Mouse (Mus musculus): ENCODE data around the gene Pld5.
"Not testable (repeated sequence)": the region's sequence is repeated elsewhere in the genome, so short reads cannot be mapped to it uniquely, and the experiment has no call there.

The Pld5 gene

GRCm38 (mm10) chr1:176046375-176046774, 228.7 kb downstream of the Pld5 start:
- DNase-seq (ENCODE audit: low read depth, low spot score) = no peak

DNA sequence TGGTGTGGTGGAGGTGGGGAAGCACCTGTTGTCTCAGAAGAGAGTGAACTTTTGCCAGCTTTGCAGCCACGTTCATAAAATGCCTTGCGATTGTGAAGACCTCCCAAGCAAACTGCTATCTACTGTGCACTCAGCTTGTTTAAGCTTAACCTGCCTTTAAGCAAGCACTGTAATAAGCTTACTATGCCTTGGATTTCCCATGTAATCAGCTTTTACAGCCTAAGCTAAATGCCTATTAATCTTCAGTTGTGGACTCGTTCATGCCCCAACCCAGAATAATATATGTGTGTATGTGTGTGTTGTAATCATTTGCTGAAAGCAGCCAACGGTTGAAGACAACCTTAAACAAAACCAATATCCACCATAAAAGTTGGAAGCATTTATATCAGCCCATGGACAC, 232.1 kb downstream of the Pld5 start:
- no peak for DNase-seq (ENCODE audit: low read depth, low spot score)

DNA sequence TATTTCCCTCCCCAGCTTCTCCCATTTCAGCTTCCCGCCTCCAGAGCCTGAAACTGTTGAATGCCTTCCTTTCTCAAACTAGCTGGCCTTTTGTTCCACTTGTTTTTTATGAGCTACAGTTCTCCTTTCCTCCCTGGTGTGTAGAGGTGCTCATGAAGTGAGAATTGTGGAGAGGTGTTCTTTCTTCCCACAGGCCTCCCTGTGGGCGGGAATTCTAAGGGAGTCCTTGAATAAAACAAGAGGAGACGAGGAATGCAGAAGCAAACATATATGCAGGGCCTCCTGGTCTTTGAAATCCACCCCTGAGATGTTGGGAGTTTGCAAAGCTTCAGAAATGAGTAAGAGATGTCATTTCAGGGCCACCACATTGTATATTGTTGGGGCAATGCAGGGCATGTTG, 235.2 kb downstream of the Pld5 start:
- DNase-seq (ENCODE audit: low read depth, low spot score) = no peak

- DNase-seq (ENCODE audit: low read depth, low spot score) = no peak
Measured at GRCm38 (mm10) chr1:176036028-176036427, 239.1 kb downstream of the Pld5 start.

GRCm38 (mm10) chr1:176034699-176035098, 240.4 kb downstream of the Pld5 start:
- DNase-seq (ENCODE audit: low read depth, low spot score) = no peak

DNA sequence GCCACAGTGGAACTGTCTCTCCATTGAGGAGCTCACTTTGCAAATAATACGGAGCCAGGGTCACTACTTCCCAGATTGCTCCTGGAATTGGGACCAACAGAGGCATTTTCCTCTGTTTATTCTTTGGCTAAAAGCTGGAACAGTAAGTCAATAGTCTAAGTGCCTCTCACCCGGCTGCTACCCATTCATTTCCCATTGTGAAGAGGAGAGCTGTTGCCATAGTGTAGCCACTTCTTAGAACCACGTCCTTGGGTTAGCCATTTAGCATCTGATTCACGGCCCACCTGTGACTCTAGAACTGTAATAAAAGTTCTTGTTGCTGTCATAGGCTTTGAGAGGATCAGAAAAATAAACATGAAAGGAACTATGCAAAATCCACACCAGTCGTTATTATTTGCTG, 241.4 kb downstream of the Pld5 start:
- no peak for DNase-seq (ENCODE audit: low read depth, low spot score)

- DNase-seq (ENCODE audit: low read depth, low spot score) = no peak
Measured at GRCm38 (mm10) chr1:176029063-176029462, 246.0 kb downstream of the Pld5 start.

GRCm38 (mm10) chr1:176028397-176028796, 246.7 kb downstream of the Pld5 start:
- no peak for DNase-seq (ENCODE audit: low read depth, low spot score)

DNA sequence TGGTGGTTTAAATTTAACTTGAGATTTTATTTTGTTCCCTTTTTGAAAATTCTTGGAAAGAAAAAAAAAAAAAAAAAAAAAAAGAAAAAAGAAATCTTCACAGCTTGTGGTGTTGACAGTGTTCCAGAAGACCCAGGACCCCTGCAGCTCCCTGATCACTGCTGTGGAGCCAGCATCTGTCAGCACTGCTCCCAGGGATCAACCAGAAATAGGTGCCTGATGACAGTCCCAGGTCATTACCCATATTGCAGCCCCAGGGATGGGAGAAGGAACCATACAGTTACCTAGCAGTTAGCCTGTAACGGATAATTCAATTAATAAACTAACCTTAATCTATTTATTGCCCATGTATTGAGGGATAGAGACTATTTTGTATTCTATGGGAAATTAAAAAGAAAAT, 250.6 kb downstream of the Pld5 start:
- no peak for DNase-seq (ENCODE audit: low read depth, low spot score)

DNA sequence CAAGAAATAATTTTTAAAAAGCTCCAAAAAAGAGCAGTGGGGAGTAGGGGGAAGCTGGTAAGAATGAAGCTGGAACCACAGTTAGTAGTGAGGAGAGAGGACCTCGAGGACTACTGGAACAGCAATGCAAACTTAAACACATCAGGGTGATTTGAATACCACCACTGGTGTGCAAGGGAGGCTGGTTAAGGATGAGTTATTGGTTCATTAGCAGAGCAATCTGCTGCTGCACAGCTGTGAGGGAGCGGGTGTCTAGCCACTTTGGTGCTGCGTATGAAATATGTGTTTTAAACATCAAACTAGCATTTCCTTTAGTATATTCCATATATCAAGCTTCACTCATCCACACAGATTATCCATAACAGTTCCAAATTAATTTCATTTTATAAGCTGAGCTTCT, 256.6 kb downstream of the Pld5 start:
- no peak for DNase-seq (ENCODE audit: low read depth, low spot score)

DNA sequence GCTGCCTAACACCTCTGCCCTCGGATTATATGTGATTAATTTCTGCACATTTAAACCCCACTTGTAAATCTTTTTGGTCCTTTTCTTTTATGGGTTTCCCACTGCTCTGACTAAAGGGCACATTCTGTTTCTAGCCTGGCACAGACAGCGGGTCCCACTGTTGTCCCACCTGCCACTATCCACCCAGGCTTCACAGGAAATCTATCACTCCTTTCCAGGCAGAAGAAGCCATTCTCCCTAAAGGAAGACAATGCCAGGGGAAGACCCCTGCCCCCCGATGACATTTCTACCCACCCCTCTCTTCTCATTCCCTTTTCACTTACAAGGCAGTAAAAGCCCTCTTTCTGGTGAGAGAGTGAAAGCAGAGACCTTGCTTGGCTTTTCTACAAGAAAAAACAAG, 259.0 kb downstream of the Pld5 start:
- no peak for DNase-seq (ENCODE audit: low read depth, low spot score)

DNA sequence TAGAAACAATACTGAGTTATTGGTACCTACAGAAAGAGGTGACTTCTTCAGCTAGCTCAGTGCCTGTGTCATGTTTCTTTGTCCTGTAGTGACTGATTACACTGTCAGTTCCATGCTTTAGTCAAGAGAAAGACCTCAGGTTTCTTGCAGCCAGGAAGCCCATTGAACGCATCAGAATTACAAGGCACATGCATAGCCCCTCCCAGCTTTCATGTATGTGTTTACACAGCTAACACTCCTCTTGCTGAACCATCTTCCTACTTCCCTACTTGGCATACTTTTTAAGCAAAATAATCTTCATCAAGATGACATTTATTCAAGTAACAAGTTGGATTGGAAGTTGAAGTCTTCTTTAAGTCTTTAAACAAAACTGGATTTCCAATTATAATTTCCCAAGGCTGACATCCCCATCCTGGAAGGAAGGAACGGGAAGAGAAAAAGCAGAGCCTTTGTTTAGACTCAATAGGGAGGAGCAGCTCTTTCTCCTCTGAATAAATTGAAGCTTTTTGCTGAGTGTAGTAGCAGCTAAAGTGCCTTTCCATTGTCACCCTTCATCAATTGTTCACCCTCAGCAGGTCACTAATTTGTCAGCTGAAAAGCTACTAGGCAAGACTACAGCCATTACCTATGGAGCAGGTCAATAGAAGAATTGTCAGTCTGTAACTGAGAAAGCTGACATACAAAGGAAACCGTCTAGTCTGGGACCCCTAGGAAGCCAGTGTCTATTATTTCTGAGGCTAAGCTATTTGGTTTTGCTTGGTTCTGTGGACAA, 261.4 kb downstream of the Pld5 start:
- peak; percentile 32 for DNase-seq (ENCODE audit: low read depth, low spot score)

GRCm38 (mm10) chr1:176011535-176011934, 263.6 kb downstream of the Pld5 start:
- DNase-seq (ENCODE audit: low read depth, low spot score) = no peak

DNA sequence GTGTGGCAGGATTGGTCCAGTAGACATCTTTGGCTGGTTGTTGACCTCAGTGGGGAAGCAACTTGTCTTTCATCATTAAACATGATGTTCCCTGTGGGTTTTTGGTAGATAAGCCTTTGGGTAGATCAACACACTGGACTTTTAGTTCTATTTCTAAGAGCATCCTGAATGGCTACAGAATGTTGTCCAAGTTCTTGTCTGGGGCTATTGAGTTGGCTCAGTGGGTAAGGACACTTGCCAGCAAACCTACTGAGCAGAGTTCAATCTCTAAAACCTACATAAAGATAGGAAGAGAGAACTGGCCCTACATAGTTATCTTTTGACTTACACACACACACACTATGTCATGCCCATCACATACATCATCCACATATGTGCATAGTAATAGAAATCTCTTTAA, 264.0 kb downstream of the Pld5 start:
- no peak for DNase-seq (ENCODE audit: low read depth, low spot score)

- no peak for DNase-seq (ENCODE audit: low read depth, low spot score)
Measured at GRCm38 (mm10) chr1:176008411-176008810, 266.7 kb downstream of the Pld5 start.

DNA sequence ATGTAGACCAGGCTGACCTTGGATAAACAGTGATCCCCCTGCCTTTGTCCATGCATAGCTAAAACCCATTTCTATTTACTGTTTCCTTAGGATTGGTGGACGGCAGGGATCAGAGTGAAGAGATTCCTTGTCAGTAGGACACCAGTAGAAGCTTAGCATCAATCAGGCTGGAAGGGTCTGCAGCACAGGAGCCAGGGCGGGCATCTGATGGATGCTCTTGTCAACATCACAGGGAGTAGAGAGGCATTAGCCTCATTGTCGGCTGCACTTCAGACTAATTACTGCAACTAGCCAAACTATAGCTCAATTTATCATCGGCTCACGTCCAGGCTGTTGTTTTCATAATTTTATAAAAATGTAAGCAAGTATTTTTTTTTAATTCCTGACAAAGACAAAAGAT, 274.5 kb downstream of the Pld5 start:
- no peak for DNase-seq (ENCODE audit: low read depth, low spot score)

GRCm38 (mm10) chr1:175997076-175997651, 277.9 kb downstream of the Pld5 start:
- no peak for DNase-seq (ENCODE audit: low read depth, low spot score)

- no peak for DNase-seq (ENCODE audit: low read depth, low spot score)
Measured at GRCm38 (mm10) chr1:175988912-175989311, 286.2 kb downstream of the Pld5 start.

DNA sequence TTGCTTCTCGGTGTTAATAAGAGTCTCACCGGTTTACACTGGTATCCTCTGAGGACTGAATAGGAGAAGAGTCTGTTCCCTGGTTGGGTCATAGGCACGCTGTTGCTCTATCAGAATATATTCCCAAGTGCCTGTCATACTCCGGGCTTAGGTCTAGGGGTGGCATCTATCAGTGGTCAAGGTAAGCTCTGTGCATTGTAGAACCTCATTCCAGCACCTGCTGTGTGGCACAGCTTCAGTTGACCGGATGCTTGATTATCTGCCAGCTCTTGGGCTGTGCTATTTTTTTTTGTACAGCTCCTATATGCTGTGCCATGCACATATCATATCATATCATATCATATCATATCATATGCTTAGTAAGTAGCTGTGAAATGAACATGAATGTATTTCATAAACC, 286.7 kb downstream of the Pld5 start:
- DNase-seq (ENCODE audit: low read depth, low spot score) = no peak

- DNase-seq (ENCODE audit: low read depth, low spot score) = not testable (repeated sequence)
Measured at GRCm38 (mm10) chr1:175979014-175979413, 296.1 kb downstream of the Pld5 start, which contains the start of gene Rbm8a2. Rbm8a2 (minus strand) TSS chr1:175979114.

DNA sequence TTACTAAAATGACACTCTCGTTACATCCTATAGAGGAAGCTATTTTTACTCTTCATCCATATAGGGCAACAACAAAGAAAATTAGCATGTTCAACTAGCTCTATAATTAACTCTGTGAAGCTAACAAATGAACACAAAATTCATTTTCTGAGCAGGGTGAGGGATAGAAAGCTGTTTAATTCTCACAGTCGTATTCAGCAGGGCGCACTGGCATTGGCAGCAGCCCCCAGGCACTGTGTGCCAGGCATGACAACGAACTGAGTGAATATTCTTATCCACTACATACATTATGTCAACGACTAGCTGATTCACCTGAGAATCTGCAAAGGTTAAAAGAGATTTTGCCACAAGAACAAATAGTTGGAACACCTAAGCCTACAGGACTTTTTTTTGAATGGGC, 304.4 kb downstream of the Pld5 start:
- no peak for DNase-seq (ENCODE audit: low read depth, low spot score)

GRCm38 (mm10) chr1:175967004-175967745, 307.9 kb downstream of the Pld5 start:
- no peak for DNase-seq (ENCODE audit: low read depth, low spot score)

DNA sequence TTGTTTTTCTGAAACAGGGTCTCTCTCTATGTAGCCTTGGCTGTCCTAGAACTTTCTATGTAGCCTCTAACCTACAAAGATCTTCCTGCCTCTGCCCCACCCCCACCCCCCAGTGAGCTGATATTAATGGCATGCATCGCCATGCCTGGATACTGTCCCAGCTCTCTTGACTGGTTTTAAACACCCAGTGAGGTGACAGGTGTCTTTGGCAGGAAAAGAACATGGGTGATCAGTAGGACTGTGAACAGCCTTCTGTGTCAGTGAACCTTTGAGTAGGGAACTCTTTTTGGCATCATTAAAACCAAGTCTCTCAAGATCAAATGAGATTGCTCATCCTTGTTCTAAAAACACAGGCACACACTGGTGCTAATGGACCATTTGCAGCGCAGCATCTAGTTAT, 313.3 kb downstream of the Pld5 start:
- DNase-seq (ENCODE audit: low read depth, low spot score) = no peak

Measured in mesoderm, embryonic 11.5 days (tissue).